Mouse (Mus musculus) neural tube, embryonic 11.5 days (tissue): ENCODE results near the gene Slc27a3. TPM values are rescaled to one million over a fixed set of nuclear protein-coding genes. Genes with fewer than 3 reads are reported as not detected.
"Not testable (repeated sequence)": the region's sequence is repeated elsewhere in the genome, so short reads cannot be mapped to it uniquely, and the experiment has no call there.

ENCODE experiments used
- ATAC-seq: fragments of 200-750 bp; cut with Nextera tagmentation; 2 replicates; pipeline ENCODE4 v1.8.0; 2017; ENCODE audit warnings: moderate number of reproducible peaks, mild to moderate bottlenecking, moderate TSS enrichment, moderate library complexity; ENCODE audit not compliant: insufficient read depth, low FRiP score, low TSS enrichment
- DNase-seq: peaks from one replicate; pipeline ENCODE4 v3.0.0-alpha.2; 2015; ENCODE audit warnings: low spot score
- H3K27ac ChIP-seq: fragments of 300-500 bp; sonication (generic); 2 replicates; pipeline ENCODE4 v1.5.1; 2014; ENCODE audit warnings: low read depth, mild to moderate bottlenecking, low read length
- H3K27me3 ChIP-seq: fragments of 300-500 bp; sonication (generic); 2 replicates; pipeline ENCODE4 v1.6.1; 2014; ENCODE audit warnings: mild to moderate bottlenecking, low read length, mixed read lengths; ENCODE audit not compliant: control insufficient read depth, insufficient read depth
- H3K36me3 ChIP-seq: fragments of 300-500 bp; sonication (generic); 2 replicates; pipeline ENCODE4 v1.6.1; 2014; ENCODE audit warnings: mild to moderate bottlenecking, low read length, moderate library complexity, mixed read lengths; ENCODE audit not compliant: control insufficient read depth, insufficient read depth
- H3K4me1 ChIP-seq: fragments of 300-500 bp; sonication (generic); 2 replicates; pipeline ENCODE4 v1.6.1; 2014; ENCODE audit warnings: low read length, mixed read lengths; ENCODE audit not compliant: control insufficient read depth, insufficient read depth
- H3K4me2 ChIP-seq: fragments of 300-500 bp; sonication (generic); 2 replicates; pipeline ENCODE4 v1.6.1; 2014; ENCODE audit warnings: low read depth, mild to moderate bottlenecking, moderate library complexity
- H3K4me3 ChIP-seq: fragments of 300-500 bp; sonication (generic); 2 replicates; pipeline ENCODE4 v1.5.1; 2014; ENCODE audit warnings: low read depth, low read length
- H3K9ac ChIP-seq: fragments of 300-500 bp; sonication (generic); 2 replicates; pipeline ENCODE4 v1.6.1; 2014; ENCODE audit warnings: mild to moderate bottlenecking, low read length
- H3K9me3 ChIP-seq: fragments of 300-500 bp; sonication (generic); 2 replicates; pipeline ENCODE4 v1.6.1; 2016; ENCODE audit warnings: low read length; ENCODE audit not compliant: control insufficient read depth
- WGBS: fragments of 180-500 bp; shearing (Covaris S2); extraction: QIAGEN DNeasy Blood & Tissue Kit; methylation state at CpG from one replicate; pipeline ENCODE4 v1.1.7; 2014; 5-methylcytosine and 5-hydroxymethylcytosine counted together
- polyA plus RNA-seq: library from polyadenylated mRNA; unstranded; fragments of >200 nt; fragmentation: Nextera tagmentation; extraction: Ambion mirVana; gene quantifications from 2 replicates; pipeline ENCODE4 v1.2.1, GENCODE M21; 2014

Slc27a3 gene
- polyA plus RNA-seq, 1 experiment from 2014 or later = 14.1 TPM

GRCm38 (mm10) chr3:90347847-90348246 is 41.9 kb downstream of the Slc27a3 start:
- Histone ChIP-seq H3K9me3 (no peaks in the 10 kb centered on the region), H3K4me2 (no peak overlapping the region), H3K27me3 (no peaks in the 10 kb centered on the region), H3K36me3 (peaks cover 2% of the 10 kb centered on the region), H3K4me3 (no peak overlapping the region), H3K27ac (no peak overlapping the region), H3K9ac (no peak overlapping the region), H3K4me1 (no peaks in the 10 kb centered on the region)
- WGBS = 94% methylated on average over 4 of the region's 4 CpGs
- ATAC-seq = no peak
- no peak for DNase-seq

- not testable (repeated sequence) for H3K4me2 ChIP-seq, H3K9me3 ChIP-seq, DNase-seq, H3K9ac ChIP-seq, ATAC-seq, H3K4me3 ChIP-seq, H3K27me3 ChIP-seq, H3K4me1 ChIP-seq, H3K27ac ChIP-seq, H3K36me3 ChIP-seq
- WGBS = 58% methylated on average over 2 of the region's 2 CpGs
These were observed 46.9 kb downstream of the Slc27a3 start for GRCm38 (mm10) chr3:90342853-90343252.

- H3K36me3 ChIP-seq = peaks cover 3% of the 10 kb centered on the region; the same call in 1 of the 2 replicates
- H3K4me2 ChIP-seq = no peak overlapping the region
- H3K4me3 ChIP-seq = no peak overlapping the region
- H3K27ac ChIP-seq = no peak overlapping the region
- DNase-seq (no peak), ATAC-seq (no peak)
- H3K9ac ChIP-seq = no peak overlapping the region
- H3K4me1 ChIP-seq = no peaks in the 10 kb centered on the region
- no peaks in the 10 kb centered on the region for H3K27me3 ChIP-seq
- H3K9me3 ChIP-seq = no peaks in the 10 kb centered on the region
These were observed 49.6 kb downstream of the Slc27a3 start for GRCm38 (mm10) chr3:90340177-90340576.

GRCm38 (mm10) chr3:90338190-90338589 is 51.5 kb downstream of the Slc27a3 start:
- no peaks in the 10 kb centered on the region for H3K9me3 ChIP-seq

GRCm38 (mm10) chr3:90335517-90335916 is 54.2 kb downstream of the Slc27a3 start:
- H3K9ac ChIP-seq = no peak overlapping the region
- DNase-seq = no peak
- H3K4me1 ChIP-seq = no peaks in the 10 kb centered on the region
- H3K27me3 ChIP-seq = no peaks in the 10 kb centered on the region
- H3K36me3 ChIP-seq = no peaks in the 10 kb centered on the region
- H3K27ac ChIP-seq = no peak overlapping the region
- no peak overlapping the region for H3K4me3 ChIP-seq
- no peak for ATAC-seq
- no peaks in the 10 kb centered on the region for H3K9me3 ChIP-seq
- no peak overlapping the region for H3K4me2 ChIP-seq

More at GRCm38 (mm10) chr3:90338190-90338589, 51.5 kb downstream of the Slc27a3 start:
- no peak for ATAC-seq
- Histone ChIP-seq H3K27ac (no peak overlapping the region), H3K36me3 (peaks cover 3% of the 10 kb centered on the region; the same call in 1 of the 2 replicates), H3K4me2 (no peak overlapping the region), H3K9ac (no peak overlapping the region), H3K4me1 (no peaks in the 10 kb centered on the region), H3K4me3 (no peak overlapping the region), H3K27me3 (no peaks in the 10 kb centered on the region)
- no peak for DNase-seq
- WGBS = 78% methylated on average over 3 of the region's 3 CpGs

Other genes starting within 250 kb of the Slc27a3 start
- gene Rps27, start 176.3 kb downstream of the Slc27a3 start, polyA plus RNA-seq = 1,223 and 1,277 TPM in 2 replicates
- 10.4 and 12.3 TPM in 2 replicates for gene Rab13, start 176.2 kb downstream of the Slc27a3 start, polyA plus RNA-seq
- gene Jtb, start 158.3 kb downstream of the Slc27a3 start, polyA plus RNA-seq = 92.3 and 92.4 TPM in 2 replicates
- gene Creb3l4, start 146.4 kb downstream of the Slc27a3 start, polyA plus RNA-seq = 3.4 and 4.0 TPM in 2 replicates
- 50.6 and 51.4 TPM in 2 replicates for gene Slc39a1, start 141.8 kb downstream of the Slc27a3 start, polyA plus RNA-seq
- gene Crtc2, start 135.8 kb downstream of the Slc27a3 start, polyA plus RNA-seq = 9.8 and 13.9 TPM in 2 replicates
- 4.7 and 6.2 TPM in 2 replicates for gene Dennd4b, start 124.8 kb downstream of the Slc27a3 start, polyA plus RNA-seq
- 9.2 and 11.4 TPM in 2 replicates for gene Gatad2b, start 96.8 kb downstream of the Slc27a3 start, polyA plus RNA-seq
- gene Ints3, start 43.7 kb upstream of the Slc27a3 start, polyA plus RNA-seq = 36.8 and 45.8 TPM in 2 replicates
- gene Npr1, start 75.9 kb upstream of the Slc27a3 start, polyA plus RNA-seq = 3.1 and 3.5 TPM in 2 replicates
- gene Ilf2, start 86.2 kb upstream of the Slc27a3 start, polyA plus RNA-seq = 333 and 341 TPM in 2 replicates
- gene Snapin, start 101.1 kb upstream of the Slc27a3 start, polyA plus RNA-seq = 77.3 and 77.7 TPM in 2 replicates
- 133 and 134 TPM in 2 replicates for gene Chtop, start 119.6 kb upstream of the Slc27a3 start, polyA plus RNA-seq
- 4.6 and 8.4 TPM in 2 replicates for gene S100a1, start 124.5 kb upstream of the Slc27a3 start, polyA plus RNA-seq
- 11.2 and 12.7 TPM in 2 replicates for gene S100a13, start 124.5 kb upstream of the Slc27a3 start, polyA plus RNA-seq
- not detected in 2 replicates for gene S100a14, start 136.9 kb upstream of the Slc27a3 start, polyA plus RNA-seq
- 39.2 and 40.0 TPM in 2 replicates for gene S100a16, start 147.3 kb upstream of the Slc27a3 start, polyA plus RNA-seq
- gene S100a3, start 170.6 kb upstream of the Slc27a3 start, polyA plus RNA-seq = not detected in 2 replicates
- gene S100a2, start 200.3 kb upstream of the Slc27a3 start, polyA plus RNA-seq = not detected in 2 replicates
- gene Gm42674, start 212.0 kb upstream of the Slc27a3 start, polyA plus RNA-seq = not detected in 2 replicates
- 0.55 TPM in 1 of 2 replicates, not detected in the other for gene S100a4, start 213.8 kb upstream of the Slc27a3 start, polyA plus RNA-seq
- not detected in 2 replicates for gene S100a5, start 218.6 kb upstream of the Slc27a3 start, polyA plus RNA-seq
- 7.3 and 8.2 TPM in 2 replicates for gene S100a6, start 222.9 kb upstream of the Slc27a3 start, polyA plus RNA-seq